Mouse (Mus musculus) layer of hippocampus, adult 11-12 months (tissue): ENCODE measurements around the gene Tpm3.
A peak's percentile ranks its signal among the peaks of the same experiment; 100 is the strongest.
"Not testable (repeated sequence)": the region's sequence is repeated elsewhere in the genome, so short reads cannot be mapped to it uniquely, and the experiment has no call there.

Source experiments
- DNase-seq: peaks from one replicate; pipeline ENCODE4 v3.0.0; 2022; ENCODE audit warnings: low spot score

The Tpm3 gene

DNA sequence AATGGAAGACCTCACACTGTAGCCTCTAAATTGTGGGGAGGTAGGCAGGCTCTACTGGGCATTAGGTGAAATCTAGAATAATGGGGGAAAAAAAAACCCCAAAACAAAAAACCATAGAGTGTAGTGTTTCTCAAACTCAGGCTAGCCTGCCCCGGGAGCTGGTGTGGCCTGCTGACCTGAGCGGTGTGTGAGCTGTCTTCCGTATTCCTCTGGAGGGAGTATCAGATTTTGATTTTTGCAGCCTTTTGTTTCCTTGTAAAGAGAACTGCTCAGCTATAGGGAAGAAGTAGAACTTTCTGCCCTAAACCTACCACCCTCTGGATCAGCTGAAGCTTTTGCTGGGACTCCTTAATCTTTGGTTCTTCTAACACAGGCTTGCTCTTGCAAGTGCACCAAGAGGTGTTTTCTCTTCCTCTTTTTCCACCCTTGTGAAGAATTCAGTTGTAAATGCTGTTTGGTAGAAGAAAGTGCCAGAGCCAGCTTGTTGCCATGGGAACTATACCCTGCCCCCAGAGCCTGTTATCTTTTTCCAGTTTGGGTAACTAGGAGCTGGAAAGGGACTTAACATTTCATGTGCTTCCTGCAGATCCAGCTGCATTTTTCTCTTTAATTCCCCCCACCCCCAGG lies 11.4 kb downstream of the Tpm3 start:
- peak; percentile 53 for DNase-seq

- no peak for DNase-seq
Observed at GRCm38 (mm10) chr3:90084790-90085189, 12.3 kb downstream of the Tpm3 start.

- no peak for DNase-seq
Observed at GRCm38 (mm10) chr3:90085281-90085680, 12.8 kb downstream of the Tpm3 start.

DNA sequence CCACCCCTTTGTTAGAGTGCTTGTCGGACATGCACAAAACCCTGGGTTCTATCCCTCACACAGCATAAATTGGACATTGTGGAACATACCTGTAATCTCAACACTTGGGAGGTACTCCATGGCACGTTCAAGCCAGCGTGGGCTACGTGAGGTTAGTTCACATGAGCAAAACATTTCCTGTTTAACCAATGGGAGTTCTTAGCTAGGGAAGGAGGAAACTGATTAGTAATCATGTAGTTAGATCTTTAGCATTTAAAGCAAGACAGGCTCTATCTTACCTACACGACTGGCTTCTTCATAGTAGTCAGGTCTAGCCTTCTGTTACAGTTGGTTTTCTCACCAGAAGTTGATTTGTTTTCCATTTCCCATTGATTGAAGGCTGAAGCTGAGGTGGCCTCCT lies 13.6 kb downstream of the Tpm3 start:
- DNase-seq: no peak

DNA sequence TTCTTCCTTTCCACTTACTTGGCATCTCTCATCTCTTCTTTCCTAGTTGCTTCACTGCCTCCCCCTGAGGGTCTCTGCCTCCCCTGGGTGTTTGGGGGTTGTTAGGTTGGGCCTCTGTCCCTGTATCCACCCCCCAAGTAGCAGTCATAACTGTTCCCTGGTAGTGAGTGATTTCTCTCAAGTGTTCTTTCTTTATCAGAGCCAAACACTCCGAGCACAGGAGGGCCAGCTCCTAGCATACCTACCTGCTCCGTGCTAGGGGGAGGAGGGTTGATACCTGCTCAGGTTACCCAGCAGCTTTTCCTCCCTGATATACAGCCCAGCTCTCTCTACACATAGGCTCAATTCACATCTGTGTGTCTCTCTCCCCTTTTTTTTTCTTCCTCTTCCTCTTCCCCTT lies 16.2 kb downstream of the Tpm3 start:
- no peak for DNase-seq

DNA sequence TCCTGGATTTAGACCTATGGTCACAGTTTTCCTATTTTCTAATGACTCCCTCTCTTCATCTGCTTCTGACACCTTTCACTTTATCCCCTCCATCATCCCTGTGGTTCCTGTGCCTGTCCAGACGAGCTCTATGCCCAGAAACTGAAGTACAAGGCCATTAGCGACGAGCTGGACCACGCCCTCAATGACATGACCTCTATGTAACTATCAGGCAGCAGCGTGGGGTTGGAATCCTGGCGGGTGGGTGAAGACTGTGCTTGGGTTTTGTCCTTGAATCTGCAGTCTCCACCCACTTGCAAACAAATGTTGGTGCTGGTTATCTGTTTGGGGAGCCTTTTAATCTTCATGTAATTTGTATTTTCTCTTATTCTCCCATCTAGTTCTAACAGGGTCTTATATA lies 18.4 kb downstream of the Tpm3 start:
- DNase-seq: no peak

- DNase-seq: no peak
Observed at GRCm38 (mm10) chr3:90094453-90094852, 22.0 kb downstream of the Tpm3 start.

DNA sequence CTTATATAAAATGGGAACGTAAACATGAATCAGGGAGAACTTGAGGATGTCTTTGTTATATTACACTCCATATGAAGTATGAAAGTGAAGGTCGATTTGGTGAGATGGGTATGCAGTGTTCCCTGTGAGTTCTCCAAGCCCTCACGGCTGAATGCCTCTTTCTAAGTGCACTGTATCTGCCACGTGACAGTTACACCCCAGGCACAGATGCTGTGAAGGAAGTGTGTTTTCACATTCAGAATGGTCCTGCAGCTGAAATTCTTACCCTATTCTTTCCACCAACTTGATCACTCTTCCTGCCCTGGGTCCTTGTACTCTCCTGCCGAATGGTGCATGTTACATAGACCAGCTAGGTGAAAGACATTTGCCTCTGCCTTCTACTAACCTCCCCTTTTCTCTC lies 25.5 kb downstream of the Tpm3 start:
- DNase-seq: no peak

GRCm38 (mm10) chr3:90101010-90101409 lies 28.6 kb downstream of the Tpm3 start:
- no peak for DNase-seq

- DNase-seq: no peak
Observed at GRCm38 (mm10) chr3:90101673-90102072, 29.2 kb downstream of the Tpm3 start.

DNA sequence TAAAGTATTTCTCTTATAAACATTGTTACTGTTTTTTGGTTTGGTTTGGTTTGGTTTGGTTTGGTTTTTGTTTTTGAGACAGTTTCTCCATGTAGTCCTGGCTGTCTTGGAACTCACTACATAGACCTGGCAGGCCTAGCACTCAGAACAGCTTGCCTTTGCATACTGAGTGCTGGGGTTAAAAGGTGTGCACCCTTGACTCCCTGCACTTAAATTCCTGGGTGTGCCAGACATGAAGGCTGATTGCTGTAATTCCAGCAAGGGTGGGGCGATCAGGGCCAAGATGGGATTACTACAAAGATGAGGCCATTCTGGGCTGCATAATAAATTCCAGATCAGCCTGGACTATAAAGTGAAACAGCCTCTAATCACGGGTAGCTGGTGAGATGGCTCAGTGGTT lies 29.8 kb downstream of the Tpm3 start:
- DNase-seq: no peak

DNA sequence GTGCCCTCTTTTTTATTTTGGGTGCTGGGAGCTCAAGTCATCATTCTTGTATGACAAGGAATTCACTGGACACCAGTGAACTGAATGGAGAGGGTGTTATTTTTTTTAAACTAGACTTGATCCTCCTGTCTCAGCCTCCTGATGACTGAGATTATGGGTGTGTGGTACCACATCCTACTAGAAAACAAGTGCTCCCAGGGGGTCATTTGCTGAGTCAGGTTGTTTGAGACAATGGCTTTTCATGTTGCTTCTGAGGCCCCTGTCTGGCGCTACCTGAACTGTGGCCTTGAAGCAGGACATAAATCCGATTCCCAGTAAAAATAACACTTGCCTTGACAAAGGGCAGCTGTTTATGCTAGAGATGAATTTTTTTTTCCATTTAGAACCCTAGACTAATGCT lies 30.7 kb downstream of the Tpm3 start:
- no peak for DNase-seq

GRCm38 (mm10) chr3:90103938-90104337 lies 31.5 kb downstream of the Tpm3 start, which contains the start of gene Nup210l:
Gene Nup210l (plus strand): TSS chr3:90104132.
- no peak for DNase-seq

DNA sequence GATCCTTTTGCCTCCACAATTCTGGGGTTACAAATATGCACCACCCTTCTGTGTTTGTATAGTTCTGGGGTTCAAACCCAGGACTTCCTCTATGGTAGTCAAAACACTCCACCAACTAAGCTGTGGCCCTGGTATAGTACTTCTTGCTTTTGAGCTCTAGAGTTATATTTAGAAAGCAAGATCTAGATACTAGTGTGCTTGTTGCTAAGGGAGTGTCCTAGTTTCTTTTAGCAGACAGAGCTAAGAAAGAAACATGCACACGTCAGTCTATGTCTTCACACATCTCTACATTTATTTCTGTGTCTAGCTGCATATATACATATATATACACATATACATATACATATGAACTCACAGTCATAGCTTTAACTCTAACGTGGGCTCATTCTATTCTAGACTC lies 39.3 kb downstream of the Tpm3 start:
- DNase-seq: no peak

DNA sequence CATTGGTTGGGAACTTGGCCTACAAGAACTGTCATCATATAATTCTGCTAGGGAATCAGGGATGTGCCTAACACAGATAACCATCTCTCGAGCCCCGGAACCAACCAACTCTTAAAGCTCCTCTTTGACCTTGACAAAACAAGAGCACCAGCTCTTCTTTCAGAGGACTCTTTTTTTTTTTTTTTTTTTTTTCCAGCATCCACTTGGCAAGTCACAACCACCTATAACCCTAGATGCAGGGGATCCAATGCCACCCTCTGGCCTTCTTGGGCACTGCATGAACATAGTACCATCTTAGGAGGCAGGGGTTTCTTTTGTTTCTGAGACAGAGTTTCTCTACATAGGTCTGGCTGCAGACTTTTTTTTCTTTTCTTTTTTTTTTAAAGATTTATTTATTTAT lies 41.9 kb downstream of the Tpm3 start:
- no peak for DNase-seq

DNA sequence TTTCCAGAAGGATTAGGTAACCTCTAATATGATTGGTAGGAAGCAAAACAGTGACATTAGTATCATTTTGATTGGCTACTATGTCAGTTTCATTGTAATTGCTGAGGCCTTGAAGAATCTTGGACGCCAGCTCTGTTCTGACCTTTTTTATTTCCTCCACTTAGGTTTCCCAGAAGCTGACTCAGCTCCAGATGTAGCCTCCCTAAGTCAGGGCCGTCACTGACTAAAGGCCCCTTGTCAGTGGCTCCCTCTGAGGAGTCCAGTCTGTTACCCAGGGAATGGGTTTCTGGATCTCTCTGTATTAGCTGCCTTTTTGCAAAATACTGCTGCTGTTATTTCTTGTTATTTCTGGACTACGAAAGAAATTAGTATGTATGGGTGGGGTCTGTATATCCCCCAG lies 43.1 kb downstream of the Tpm3 start:
- DNase-seq: no peak

GRCm38 (mm10) chr3:90118132-90118790 lies 45.8 kb downstream of the Tpm3 start:
- DNase-seq: peak; percentile 47

- DNase-seq: not testable (repeated sequence)
Observed at GRCm38 (mm10) chr3:90122036-90122435, 49.6 kb downstream of the Tpm3 start.

DNA sequence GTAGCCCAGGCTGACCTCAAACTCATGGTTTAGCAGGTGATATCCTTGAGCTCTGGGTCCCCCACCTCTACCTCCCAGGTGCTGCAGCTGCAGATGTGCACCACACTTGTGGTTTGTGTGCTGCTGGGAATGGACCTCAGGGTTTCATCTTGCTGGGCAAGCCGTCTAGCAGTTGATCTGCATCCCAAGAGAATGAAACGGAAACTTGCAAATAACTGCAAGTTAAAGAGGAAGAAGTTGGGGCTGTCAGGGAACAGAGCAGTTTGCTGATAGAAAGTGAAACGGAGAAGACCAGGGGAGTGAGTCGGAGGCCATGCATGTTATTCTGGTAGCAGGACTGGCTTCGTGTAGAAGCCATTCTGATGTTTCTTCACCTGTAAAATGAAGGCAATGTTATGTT lies 53.3 kb downstream of the Tpm3 start:
- no peak for DNase-seq

DNA sequence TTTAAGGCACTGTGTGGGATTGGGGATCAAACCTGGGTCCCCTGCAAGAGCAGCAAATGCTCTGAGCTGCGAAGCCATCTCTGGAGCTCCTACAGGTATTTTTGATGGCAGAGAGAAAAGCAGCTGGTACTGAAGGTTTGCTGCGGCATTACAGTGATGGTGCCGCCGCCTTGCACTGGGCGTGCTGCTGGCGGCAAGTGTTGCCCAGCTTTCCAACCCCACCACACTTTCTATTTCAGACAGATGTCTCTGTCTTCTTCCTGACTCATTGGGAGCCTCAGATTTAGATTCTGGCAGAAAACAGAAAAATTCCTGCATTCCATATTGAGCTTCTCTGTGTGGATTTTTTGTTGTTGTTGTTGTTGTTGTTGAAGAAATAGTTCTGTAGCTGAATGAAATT lies 55.4 kb downstream of the Tpm3 start:
- DNase-seq: no peak

GRCm38 (mm10) chr3:90132745-90133144 lies 60.3 kb downstream of the Tpm3 start:
- no peak for DNase-seq

GRCm38 (mm10) chr3:90133331-90133730 lies 60.9 kb downstream of the Tpm3 start:
- DNase-seq: no peak

GRCm38 (mm10) chr3:90134483-90134882 lies 62.0 kb downstream of the Tpm3 start:
- no peak for DNase-seq

DNA sequence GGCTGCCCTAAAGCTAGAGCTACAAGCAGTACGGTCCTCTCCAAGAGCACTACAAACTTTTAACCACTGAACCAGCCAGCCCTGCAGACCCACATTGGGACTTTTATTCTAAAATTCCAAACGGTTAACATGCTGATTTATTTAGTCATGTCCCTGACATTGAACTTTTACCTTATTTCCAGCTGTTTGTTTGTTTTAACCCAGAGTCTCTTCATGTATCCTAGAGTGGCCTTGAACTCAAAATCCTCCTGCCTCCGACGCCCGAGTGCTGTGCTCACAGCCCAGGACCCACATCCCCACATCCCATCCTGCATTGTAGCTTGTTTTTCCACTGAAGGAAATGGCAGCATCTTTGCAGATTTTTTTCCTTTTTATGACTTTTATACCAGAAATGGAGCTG lies 62.5 kb downstream of the Tpm3 start:
- no peak for DNase-seq
